Mouse (Mus musculus): Measurements from ENCODE around the gene Urgcp.

GRCm38 (mm10) chr11:5797371-5797770 is 35.2 kb upstream of the Urgcp start:
- TF ChIP-seq CTCF (IDR thresholded peaks at IDR 0.05; ENCODE audit: insufficient read depth, low read depth, low read length) (no peak), POLR2A (IDR thresholded peaks at IDR 0.05; ENCODE audit: insufficient read depth, low read depth, low read length) (no peak)
